Mouse (Mus musculus) ovary, adult 10 weeks (tissue): ENCODE measurements around the gene Ehd1. TPM values are rescaled to one million over a fixed set of nuclear protein-coding genes. Genes with fewer than 3 reads are reported as not detected.

Experiments
- polyA plus RNA-seq: library from polyadenylated mRNA; stranded (reverse); fragments of 350-450 nt; fragmentation: Illumina TruSeq; extraction: RNeasy Lipid Tissue Mini Kit (QIAGEN cat#74804); gene quantifications from one replicate; pipeline ENCODE4 v1.2.3, GENCODE M21; 2014

Ehd1 gene
- polyA plus RNA-seq = 10.2 TPM

GRCm38 (mm10) chr19:6276426-6277421 is at the start of gene Ehd1:
TSS of gene Ehd1 (plus strand) at chr19:6276725.

DNA sequence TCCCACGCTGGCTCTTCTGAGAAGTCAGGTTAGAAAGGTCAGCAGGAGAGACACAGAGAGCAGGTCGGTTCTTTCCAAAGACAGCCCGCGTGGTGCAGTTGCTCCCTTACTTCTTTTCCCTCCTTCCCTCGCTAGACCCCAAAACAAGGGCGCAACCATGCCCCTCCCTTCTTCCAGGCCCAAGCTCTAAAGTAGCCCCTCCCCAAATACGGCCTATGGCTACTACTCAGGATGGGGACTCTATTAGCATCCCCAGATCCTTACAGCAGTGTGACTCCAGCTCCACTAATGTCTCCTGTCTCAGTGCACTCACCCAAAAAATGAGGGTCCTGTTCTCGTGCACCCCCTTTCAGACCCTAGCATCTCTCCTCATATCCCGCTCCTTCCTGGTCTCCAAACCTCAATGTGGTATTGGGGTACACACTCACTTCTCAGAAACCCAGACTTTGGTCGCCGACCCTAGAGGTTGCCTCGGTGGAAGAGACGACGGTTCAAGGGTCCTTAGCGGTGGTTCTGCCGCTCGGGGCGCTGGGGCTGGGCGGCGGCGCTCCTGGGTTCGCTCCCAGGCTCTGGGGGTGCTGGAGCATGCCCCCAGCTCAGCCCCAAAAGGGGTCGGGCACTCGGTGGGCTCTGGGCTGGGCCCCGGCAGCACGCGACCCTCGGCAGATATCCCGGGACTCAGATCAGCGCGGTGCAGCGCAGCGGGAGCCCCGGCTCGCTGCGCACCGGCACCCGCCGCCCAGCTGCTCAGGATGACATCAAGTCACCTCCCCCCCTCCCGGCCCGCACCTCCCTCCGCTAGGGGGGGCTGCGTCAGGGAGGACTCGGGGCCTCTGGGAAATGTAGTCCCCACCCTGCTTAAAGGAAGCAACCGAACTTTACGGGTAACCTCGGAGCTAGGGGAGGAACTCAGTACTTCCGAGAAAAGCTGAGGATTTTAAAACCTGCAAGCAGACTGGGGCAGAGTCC is 41.2 kb upstream of the Ehd1 start, which contains the start of gene Ppp2r5b:
Ppp2r5b (minus strand) TSS at position 789 of the 969 bp plus-strand sequence.

DNA sequence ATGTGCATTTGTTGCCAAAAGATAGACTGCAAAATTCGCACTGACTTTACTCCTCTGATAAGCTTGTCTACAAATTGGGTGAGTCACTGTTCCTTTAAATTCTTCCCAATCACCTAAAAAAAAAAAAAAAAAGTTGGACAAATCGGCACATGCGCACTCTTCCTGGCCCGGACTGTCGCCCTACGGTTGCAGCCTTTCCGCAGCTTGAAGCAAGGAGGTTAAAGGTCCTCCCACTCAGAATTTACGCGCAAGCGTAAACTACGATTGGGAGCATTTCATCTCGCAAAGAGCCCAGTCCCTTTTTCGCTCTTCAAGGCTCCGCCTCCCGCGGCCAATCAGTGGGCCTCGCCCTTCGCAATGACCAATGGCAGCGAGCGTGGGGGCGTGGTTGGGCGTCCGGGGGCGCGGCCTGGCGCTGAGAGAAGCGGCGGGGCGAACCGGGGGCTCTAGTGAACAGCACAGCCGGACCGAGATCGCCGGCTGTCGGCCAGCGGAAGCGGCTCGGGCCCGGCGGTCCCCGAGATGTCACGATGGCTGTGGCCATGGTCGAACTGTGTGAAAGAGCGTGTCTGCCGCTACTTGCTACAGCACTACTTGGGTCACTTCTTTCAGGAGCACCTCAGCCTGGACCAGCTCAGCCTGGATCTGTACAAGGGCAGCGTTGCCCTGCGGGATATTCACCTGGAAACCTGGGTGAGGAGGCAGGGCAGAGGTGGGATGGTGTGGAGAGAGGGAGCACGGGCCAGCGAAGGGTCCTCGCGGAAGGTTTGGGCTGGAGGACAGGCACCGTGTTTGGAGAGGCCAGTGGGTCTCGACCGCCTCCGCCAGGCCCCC is 35.0 kb upstream of the Ehd1 start, which contains the start of gene Atg2a:
Atg2a (plus strand) TSS at position 395 of the 834 bp plus-strand sequence.

GRCm38 (mm10) chr19:6306137-6306551 is 29.6 kb downstream of the Ehd1 start, which contains the start of gene Cdc42bpg:
TSS of gene Cdc42bpg (plus strand) at chr19:6306456.

GRCm38 (mm10) chr19:6334673-6335457 is 58.3 kb downstream of the Ehd1 start, which contains the start of gene Men1:
TSS of gene Men1 (plus strand) at chr19:6334979.

GRCm38 (mm10) chr19:6340524-6341452 is 64.3 kb downstream of the Ehd1 start, which contains the start of gene Map4k2:
TSS of gene Map4k2 (plus strand) at chr19:6341135.

Other genes with a start within 250 kb of the Ehd1 start
- 0.37 TPM for gene Syvn1, start 230.1 kb upstream of the Ehd1 start, polyA plus RNA-seq
- gene Mrpl49, start 218.9 kb upstream of the Ehd1 start, polyA plus RNA-seq = 25.1 TPM
- gene Fau, start 218.9 kb upstream of the Ehd1 start, polyA plus RNA-seq = 9.8 TPM
- not detected for gene Znhit2, start 215.5 kb upstream of the Ehd1 start, polyA plus RNA-seq
- 0.97 TPM for gene Tm7sf2, start 208.4 kb upstream of the Ehd1 start, polyA plus RNA-seq
- gene Vps51, start 199.5 kb upstream of the Ehd1 start, polyA plus RNA-seq = 4.0 TPM
- not detected for gene Tmem262, start 196.7 kb upstream of the Ehd1 start, polyA plus RNA-seq
- gene Gm28374, start 194.5 kb upstream of the Ehd1 start, polyA plus RNA-seq = not detected
- 0.71 TPM for gene Zfpl1, start 191.8 kb upstream of the Ehd1 start, polyA plus RNA-seq
- 10.8 TPM for gene Cdca5, start 191.7 kb upstream of the Ehd1 start, polyA plus RNA-seq
- not detected for gene AC131692.1, start 182.3 kb upstream of the Ehd1 start, polyA plus RNA-seq
- gene Naaladl1, start 170.9 kb upstream of the Ehd1 start, polyA plus RNA-seq = not detected
- gene Sac3d1, start 158.1 kb upstream of the Ehd1 start, polyA plus RNA-seq = 0.97 TPM
- gene Snx15, start 148.4 kb upstream of the Ehd1 start, polyA plus RNA-seq = 2.1 TPM
- gene Batf2, start 135.7 kb upstream of the Ehd1 start, polyA plus RNA-seq = not detected
- gene Arl2, start 135.2 kb upstream of the Ehd1 start, polyA plus RNA-seq = 1.0 TPM
- not detected for gene Majin, start 92.3 kb upstream of the Ehd1 start, polyA plus RNA-seq
- gene Gpha2, start 50.3 kb upstream of the Ehd1 start, polyA plus RNA-seq = not detected
- 1.1 TPM for gene Ppp2r5b, start 40.9 kb upstream of the Ehd1 start, polyA plus RNA-seq
- not detected for gene Atg2a, start 35.1 kb upstream of the Ehd1 start, polyA plus RNA-seq
- gene Cdc42bpg, start 29.7 kb downstream of the Ehd1 start, polyA plus RNA-seq = 1.2 TPM
- 8.8 TPM for gene Men1, start 58.3 kb downstream of the Ehd1 start, polyA plus RNA-seq
- 3.8 TPM for gene Map4k2, start 64.4 kb downstream of the Ehd1 start, polyA plus RNA-seq
- gene Sf1, start 87.0 kb downstream of the Ehd1 start, polyA plus RNA-seq = 146 TPM
- gene Pygm, start 107.7 kb downstream of the Ehd1 start, polyA plus RNA-seq = 9.0 TPM
- gene Rasgrp2, start 122.6 kb downstream of the Ehd1 start, polyA plus RNA-seq = 0.83 TPM
- 0.14 TPM for gene Nrxn2, start 142.0 kb downstream of the Ehd1 start, polyA plus RNA-seq